Mouse (Mus musculus) brown adipose tissue, adult 24 weeks (tissue): Measurements from ENCODE around the gene Nfkb2. TPM values are rescaled to one million over a fixed set of nuclear protein-coding genes. Genes with fewer than 3 reads are reported as not detected.

Experiments used
- H3K27ac ChIP-seq: fragments of 200-500 bp; replicated peaks from 2 replicates; pipeline ENCODE4 v1.5.1; 2012; ENCODE audit warnings: low read depth, mild to moderate bottlenecking, low read length
- H3K4me1 ChIP-seq: fragments of 200-500 bp; 2 replicates; pipeline ENCODE4 v1.6.1; 2012; ENCODE audit warnings: low read length, mixed read lengths; ENCODE audit not compliant: control insufficient read depth, insufficient read depth, insufficient read length
- H3K4me3 ChIP-seq: fragments of 200-500 bp; 2 replicates; pipeline ENCODE4 v1.5.1; 2012; ENCODE audit warnings: low read depth, mild to moderate bottlenecking, low read length, moderate library complexity; ENCODE audit not compliant: insufficient read depth
- polyA plus RNA-seq: library from polyadenylated mRNA; stranded (reverse); fragments of >200 nt; gene quantifications from 2 replicates; pipeline ENCODE4 v1.2.4, GENCODE M21; 2012; ENCODE audit not compliant: missing spikeins, insufficient read depth, insufficient read length

Gene Nfkb2
- polyA plus RNA-seq, 1 experiment = 8.2 TPM

GRCm38 (mm10) chr19:46338331-46338936 lies 34.3 kb downstream of the Nfkb2 start, which contains the start of gene Cuedc2:
Gene Cuedc2 (minus strand): TSS chr19:46338702.
- peak within 1 kb of the TSS; percentile 75 for H3K27ac ChIP-seq
- peak within 1 kb of the TSS; percentile 95 for H3K4me3 ChIP-seq
- H3K4me1 ChIP-seq = no peaks in the 10 kb centered on the region

GRCm38 (mm10) chr19:46338942-46339286 lies 34.8 kb downstream of the Nfkb2 start:
- Histone ChIP-seq H3K4me1 (no peaks in the 10 kb centered on the region), H3K27ac (peak overlapping the region; percentile 75), H3K4me3 (peak overlapping the region; percentile 50)

GRCm38 (mm10) chr19:46339287-46339971 lies 35.3 kb downstream of the Nfkb2 start:
- Histone ChIP-seq H3K4me1 (no peaks in the 10 kb centered on the region), H3K27ac (peak overlapping the region; percentile 75), H3K4me3 (peak overlapping the region; percentile 50; the same call in 1 of the 2 replicates)

GRCm38 (mm10) chr19:46344710-46345419 lies 40.7 kb downstream of the Nfkb2 start:
- Histone ChIP-seq H3K4me1 (no peaks in the 10 kb centered on the region), H3K4me3 (no peak overlapping the region), H3K27ac (no peak overlapping the region)

- Histone ChIP-seq H3K4me3 (no peak overlapping the region), H3K27ac (no peak overlapping the region), H3K4me1 (no peaks in the 10 kb centered on the region)
Observed at GRCm38 (mm10) chr19:46347146-46347545, 43.0 kb downstream of the Nfkb2 start.

GRCm38 (mm10) chr19:46347936-46348668 lies 44.0 kb downstream of the Nfkb2 start:
- H3K4me3 ChIP-seq = peak overlapping the region; percentile 78
- no peaks in the 10 kb centered on the region for H3K4me1 ChIP-seq
- 0 out of 2 replicates have a peak overlapping the region, but pooled peaks have one; percentile 14 for H3K27ac ChIP-seq

- 0 out of 2 replicates have a peak overlapping the region, but pooled peaks have one; percentile 14 for H3K27ac ChIP-seq
- no peaks in the 10 kb centered on the region for H3K4me1 ChIP-seq
- H3K4me3 ChIP-seq = peak overlapping the region; percentile 78
Observed at GRCm38 (mm10) chr19:46348761-46349458, 44.8 kb downstream of the Nfkb2 start.

- no peak overlapping the region for H3K27ac ChIP-seq
Observed at GRCm38 (mm10) chr19:46349550-46349949, 45.4 kb downstream of the Nfkb2 start.

GRCm38 (mm10) chr19:46350168-46350932 lies 46.2 kb downstream of the Nfkb2 start, which contains the start of gene 2310034G01Rik:
Gene 2310034G01Rik (minus strand): TSS chr19:46350302.
- Histone ChIP-seq H3K4me3 (peak within 1 kb of the TSS; percentile 78), H3K27ac (no peak within 1 kb of the TSS)

More at GRCm38 (mm10) chr19:46349550-46349949, 45.4 kb downstream of the Nfkb2 start:
- Histone ChIP-seq H3K4me3 (peak overlapping the region; percentile 78), H3K4me1 (no peaks in the 10 kb centered on the region)

GRCm38 (mm10) chr19:46356701-46357138 lies 52.6 kb downstream of the Nfkb2 start:
- H3K4me1 ChIP-seq = peaks cover 5% of the 10 kb centered on the region
- H3K27ac ChIP-seq = no peak overlapping the region; the same call in 1 of the 2 replicates
- peak overlapping the region; percentile 79 for H3K4me3 ChIP-seq

More at GRCm38 (mm10) chr19:46350168-46350932, 46.2 kb downstream of the Nfkb2 start, which contains the start of gene 2310034G01Rik:
- H3K4me1 ChIP-seq = no peaks in the 10 kb centered on the region

- Histone ChIP-seq H3K27ac (peak overlapping the region; percentile 69), H3K4me1 (peaks cover 5% of the 10 kb centered on the region), H3K4me3 (peak overlapping the region; percentile 79)
Observed at GRCm38 (mm10) chr19:46357344-46358280, 53.5 kb downstream of the Nfkb2 start.

- Histone ChIP-seq H3K27ac (peak overlapping the region; percentile 69), H3K4me1 (peaks cover 5% of the 10 kb centered on the region), H3K4me3 (peak overlapping the region; percentile 79; the same call in 1 of the 2 replicates)
Observed at GRCm38 (mm10) chr19:46358381-46358780, 54.3 kb downstream of the Nfkb2 start.
